23 mouse cellular contexts compared by ENCODE assay signal in the genomic region with DNA sequence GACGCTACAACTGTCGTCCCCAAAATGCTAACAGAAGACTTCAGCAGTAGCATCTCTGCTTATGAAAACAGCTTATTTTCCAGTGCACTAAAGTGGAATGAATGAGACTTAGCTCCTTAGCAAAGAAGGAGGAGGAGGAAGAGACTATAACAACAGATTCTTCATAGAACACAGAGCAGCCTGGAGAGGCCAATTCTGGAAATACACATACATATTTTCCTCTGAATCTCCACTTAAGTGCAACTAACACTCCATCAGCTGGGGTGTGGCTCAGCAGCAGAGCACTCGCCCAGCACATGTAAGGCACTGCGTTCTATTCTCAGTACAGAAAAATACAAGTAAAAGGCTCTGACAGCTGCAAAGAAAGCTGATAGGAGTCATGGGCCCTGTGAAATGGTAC.
A peak's percentile ranks its signal among the peaks of the same experiment; 100 is the strongest.
DNase-seq lines count a peak whose midpoint lies in the region; TF ChIP-seq lines count a peak whose summit lies in the region.
"Had no signal": no experiment of that assay in that cellular context is flagged by ENCODE, and none has a peak within 500 bp of the region (broad histone marks: within the 10 kb centered on the region; RNA-seq: fewer than 3 reads in every experiment).

No protein-coding gene starts in this region.

- peaks cover 42% of the 10 kb centered on the region for H3K4me1 ChIP-seq in olfactory bulb, adult 2 months (ENCODE audit: control insufficient read depth, insufficient read depth, low read length)
- H3K4me1 ChIP-seq: forebrain, embryonic 10.5 days had no signal

- WGBS in olfactory bulb, adult 2 months = 31% methylated on average over 4 of the region's 4 CpGs

- H3K27ac ChIP-seq in layer of hippocampus, adult 2 months = peak overlapping the region; percentile 56; the same call in 1 of the 2 replicates
- peak overlapping the region; percentile 66 for H3K27ac ChIP-seq in olfactory bulb, adult 2 months (ENCODE audit: insufficient read depth, low read depth, low read length)
- H3K27ac ChIP-seq: embryonic facial prominence, embryonic 13.5 days; forebrain, embryonic 10.5 days; forebrain, embryonic 13.5 days; heart, embryonic 15.5 days; hindbrain, embryonic 10.5 days; hindbrain, embryonic 13.5 days had no signal

- TF ChIP-seq CTCF in layer of hippocampus, adult 2 months (conservative IDR thresholded peaks at IDR 0.05) = no peak
- TF ChIP-seq CTCF in olfactory bulb, adult 2 months (IDR thresholded peaks at IDR 0.05; ENCODE audit: insufficient read depth, low read depth, low read length) = no peak

- no peak for TF ChIP-seq POLR2A in olfactory bulb, adult 2 months (IDR thresholded peaks at IDR 0.05; ENCODE audit: insufficient read depth, low read depth, low read length)

- peak in 1 of 2 experiments; percentile 37 for DNase-seq in layer of hippocampus, adult 2 months (ENCODE audit: low spot score in 2 of 2)
- no peak for DNase-seq in layer of hippocampus, adult 8-10 months (ENCODE audit: low spot score in 2 of 2)
- DNase-seq in left cerebral cortex, postnatal 25 days (ENCODE audit: low spot score in 2 of 2) = peak; percentile 31 to 71
- DNase-seq in left cerebral cortex, adult 11 months (ENCODE audit: low spot score) = no peak
- DNase-seq in brain, adult 2 months (ENCODE audit: low read depth, low spot score) = peak; percentile 73
- DNase-seq in cerebellum, adult 11-12 months = no peak
- DNase-seq: adrenal gland, adult 8-10 months; adrenal gland, postnatal 25 days; cerebellum, adult 2 months; cerebellum, adult 9-11 months; cerebellum, postnatal 25 days; gastrocnemius, postnatal 25 days; heart, adult 18-20 months; heart, postnatal 10 days; heart, postnatal 36 days had no signal

- H3K4me3 ChIP-seq in layer of hippocampus, adult 2 months = no peak overlapping the region
- no peak overlapping the region for H3K4me3 ChIP-seq in olfactory bulb, adult 2 months (ENCODE audit: insufficient read depth, low read depth, low read length)
- H3K4me3 ChIP-seq: embryonic facial prominence, embryonic 13.5 days; forebrain, embryonic 10.5 days; forebrain, embryonic 13.5 days; heart, embryonic 12.5 days; heart, embryonic 15.5 days; hindbrain, embryonic 10.5 days; hindbrain, embryonic 13.5 days had no signal

- intact Hi-C loops in left cerebral cortex, postnatal 25 days (cut with DNase I) = no loop called here

Comparison
In these comparisons a context has a peak if more than half of its experiments do, and no peak if none do; other contexts are left out.
1. DNase-seq: peak in left cerebral cortex, postnatal 25 days (2 of 2) and brain, adult 2 months (single experiment); none in layer of hippocampus, adult 8-10 months (0 of 2), left cerebral cortex, adult 11 months (single experiment) and cerebellum, adult 11-12 months (single experiment).